Mouse (Mus musculus) adrenal gland, adult (tissue): ENCODE results near the gene Gad1.
A peak's percentile ranks its signal among the peaks of the same experiment; 100 is the strongest.

ENCODE experiments used
- DNase-seq, 2 experiments: peaks; one replicate each; pipeline ENCODE4 v3.0.0; 2022 to 2023; ENCODE audit warnings: low spot score in 1 of 2; ENCODE audit not compliant: inconsistent age in 2 of 2

Gad1 gene

DNA sequence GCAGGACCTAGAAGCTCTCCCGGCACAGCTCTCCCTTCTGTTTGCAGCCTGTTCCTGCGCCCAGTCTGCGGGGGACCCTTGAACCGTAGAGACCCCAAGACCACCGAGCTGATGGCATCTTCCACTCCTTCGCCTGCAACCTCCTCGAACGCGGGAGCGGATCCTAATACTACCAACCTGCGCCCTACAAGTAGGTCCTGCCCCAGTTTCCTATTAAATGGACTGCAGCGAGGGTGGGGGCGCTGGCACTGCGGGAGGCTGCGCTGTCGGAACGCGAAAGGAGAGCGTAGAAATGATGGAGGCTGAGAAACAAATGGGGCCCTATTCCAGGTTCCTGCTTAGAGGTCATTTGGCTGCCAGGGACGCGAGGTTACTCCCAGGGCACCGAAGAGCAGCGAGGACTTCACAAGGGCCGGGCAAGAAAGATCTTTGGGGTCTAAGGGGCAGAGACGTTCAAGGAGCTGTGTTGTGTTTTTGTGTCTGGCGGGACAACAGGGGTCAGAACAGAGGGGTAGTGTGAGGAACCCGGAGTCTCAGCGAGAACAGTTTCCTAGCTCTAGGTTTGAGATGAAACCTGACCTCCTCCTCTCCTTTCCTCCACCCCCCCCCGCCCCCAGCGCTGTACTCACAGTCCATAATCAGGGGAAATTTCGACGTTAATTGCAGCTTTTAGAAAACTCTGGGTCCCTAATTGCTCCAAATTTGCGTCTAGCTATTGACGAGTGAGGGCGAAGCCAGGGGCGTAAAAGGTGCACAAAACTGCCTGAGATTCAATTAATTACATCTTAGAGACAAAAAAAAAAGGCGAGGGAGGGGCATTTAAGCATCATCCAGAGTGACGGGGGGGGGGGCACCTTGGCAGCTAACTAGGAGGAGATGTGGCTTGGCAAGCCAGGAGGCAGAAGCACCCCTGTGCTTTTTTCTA is 11.1 kb downstream of the Gad1 start:
- peak in 1 of 2 experiments; percentile 54 for DNase-seq

DNA sequence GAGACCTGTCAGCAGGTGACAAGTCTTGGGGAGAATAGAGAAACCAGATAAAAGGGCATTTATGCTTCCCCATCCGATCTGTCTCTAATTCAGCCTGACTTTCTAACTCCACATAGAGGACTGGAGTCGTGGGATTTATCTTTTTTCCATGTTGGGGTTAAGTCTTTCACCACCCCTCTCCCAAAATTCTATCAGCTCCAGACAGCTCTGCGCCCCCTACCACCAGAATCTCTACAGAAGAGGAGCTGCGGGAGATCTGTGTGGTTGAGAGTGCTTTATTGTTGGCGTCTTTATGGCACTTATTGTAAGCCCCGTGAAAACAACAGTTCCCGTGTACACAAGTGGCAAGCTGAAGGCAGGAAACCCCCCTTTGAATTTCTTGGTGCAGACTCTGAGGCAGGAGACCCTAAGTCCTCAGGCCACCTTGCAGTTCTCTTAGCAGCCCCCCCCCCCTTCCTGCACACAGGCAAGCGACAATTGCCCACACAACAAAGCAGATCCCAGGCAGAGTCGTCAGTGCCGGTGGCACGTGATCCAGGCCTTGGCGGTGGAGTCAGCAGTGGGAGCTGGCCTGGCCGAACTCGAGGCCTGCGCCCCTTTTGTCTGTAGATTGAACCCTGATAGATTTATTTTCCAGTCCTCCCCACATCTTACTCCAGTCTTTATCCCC is 11.9 kb downstream of the Gad1 start:
- DNase-seq: no peak

DNA sequence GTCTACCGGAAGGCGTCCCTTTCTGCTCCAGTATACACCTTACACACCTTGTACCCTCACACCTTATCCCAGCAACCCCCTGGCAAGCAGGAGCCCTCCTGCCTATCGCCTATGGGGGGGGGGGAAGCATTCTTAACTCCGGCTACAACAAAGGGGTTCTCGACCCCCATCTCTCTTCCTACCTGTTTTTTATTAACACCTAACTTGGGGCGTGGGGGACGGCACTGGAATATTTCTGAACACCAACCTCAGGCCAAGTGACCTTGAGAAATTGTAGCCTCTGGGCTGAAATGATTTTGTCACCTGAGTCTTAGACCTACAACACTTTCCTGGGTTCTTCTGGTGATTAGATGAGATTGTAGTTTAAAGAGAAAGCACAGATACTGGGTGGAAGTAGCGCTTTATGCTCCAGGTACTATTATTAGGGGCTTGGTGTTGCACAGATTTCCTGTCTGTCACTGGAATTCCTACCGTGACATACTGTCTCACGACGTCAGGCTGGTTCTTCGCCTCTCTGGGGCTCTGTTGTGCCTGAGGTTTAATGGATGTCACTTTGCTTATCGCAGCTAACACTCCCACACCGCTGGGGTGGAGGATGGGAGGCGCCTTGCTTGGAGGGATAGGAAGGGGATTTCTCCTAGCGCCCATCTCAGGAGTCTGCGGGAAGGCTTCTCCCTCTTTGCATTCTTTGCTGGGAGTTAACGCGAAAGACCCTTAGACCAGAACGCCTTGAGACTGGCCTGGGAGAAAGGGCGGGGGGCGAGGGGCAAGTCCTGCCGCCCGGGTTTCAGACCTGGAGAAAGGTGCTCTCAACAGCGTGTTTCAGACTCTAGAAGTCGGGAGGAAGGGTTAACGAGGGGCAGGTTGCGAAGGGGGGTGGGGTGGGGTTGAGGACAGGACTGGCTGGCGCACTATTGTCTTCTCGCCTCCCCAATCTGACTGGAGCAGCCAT is 13.1 kb downstream of the Gad1 start:
- DNase-seq: peak in 1 of 2 experiments; percentile 25

DNA sequence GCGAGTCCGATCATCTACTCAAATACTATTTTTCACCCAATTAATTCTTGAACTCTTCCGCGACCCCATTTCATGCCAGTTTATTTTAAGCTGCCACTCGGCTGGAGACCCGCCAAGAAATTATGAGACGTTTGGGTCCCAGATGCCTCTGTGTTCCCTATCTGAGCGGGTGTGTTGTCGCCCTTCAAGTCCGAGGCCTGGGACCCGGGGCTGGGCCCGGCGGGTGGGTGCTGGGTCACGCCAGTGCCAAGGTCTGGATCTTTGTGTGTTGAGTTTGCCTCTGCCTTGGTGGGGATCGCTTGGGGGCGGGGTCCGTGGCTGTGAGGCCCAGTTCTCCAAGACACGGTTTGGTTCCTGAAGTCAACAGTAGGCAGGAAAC is 13.7 kb downstream of the Gad1 start:
- DNase-seq: peak in 1 of 2 experiments; percentile 45

DNA sequence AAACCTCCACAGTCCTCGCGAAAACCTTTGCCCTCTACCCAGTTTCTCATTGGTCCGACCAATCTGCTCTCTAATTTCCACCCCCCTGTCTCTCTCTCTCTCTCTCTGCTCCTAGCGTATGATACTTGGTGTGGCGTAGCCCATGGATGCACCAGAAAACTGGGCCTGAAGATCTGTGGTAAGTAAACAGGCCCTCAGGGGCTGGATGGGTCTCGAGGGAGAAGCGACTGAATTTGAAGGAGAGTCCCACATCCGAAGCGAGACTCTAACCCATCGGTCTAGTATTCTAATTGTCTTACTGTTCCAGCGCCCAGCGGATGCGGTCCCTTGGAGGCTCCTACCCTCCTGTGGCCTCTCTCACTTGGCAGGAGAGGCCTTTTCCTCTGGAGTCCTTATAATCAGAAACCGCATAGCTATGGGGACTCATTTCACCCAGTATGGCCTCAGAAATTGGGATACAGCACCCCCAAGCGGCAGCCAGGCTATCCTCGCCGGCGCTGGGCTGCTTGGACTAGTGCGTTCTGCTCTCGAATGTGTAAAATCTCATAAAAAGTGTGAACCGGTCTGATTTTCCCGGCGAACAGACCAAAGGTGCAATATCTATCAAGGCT is 14.3 kb downstream of the Gad1 start:
- DNase-seq: peak; percentile 65 to 89

DNA sequence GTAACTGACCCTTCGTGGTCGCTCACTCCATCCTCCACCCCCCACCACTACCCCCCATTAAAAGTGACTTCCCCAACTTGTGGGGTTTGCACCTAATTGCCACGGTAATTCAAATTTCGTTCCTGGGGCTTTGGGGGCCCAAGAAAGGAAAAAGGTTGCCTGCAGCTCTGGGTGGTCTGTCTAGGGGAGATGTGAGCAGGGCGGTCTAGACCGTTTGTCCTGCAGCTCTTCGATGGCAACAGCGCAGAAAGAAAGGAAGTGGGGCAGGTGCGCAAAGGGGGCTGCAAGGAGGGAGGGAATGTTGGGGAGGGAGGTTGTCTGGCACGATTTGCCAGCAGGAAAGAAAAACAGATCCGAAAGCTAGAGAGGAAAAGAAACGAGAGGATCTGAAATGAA is 14.8 kb downstream of the Gad1 start:
- peak in 1 of 2 experiments; percentile 32 for DNase-seq

DNA sequence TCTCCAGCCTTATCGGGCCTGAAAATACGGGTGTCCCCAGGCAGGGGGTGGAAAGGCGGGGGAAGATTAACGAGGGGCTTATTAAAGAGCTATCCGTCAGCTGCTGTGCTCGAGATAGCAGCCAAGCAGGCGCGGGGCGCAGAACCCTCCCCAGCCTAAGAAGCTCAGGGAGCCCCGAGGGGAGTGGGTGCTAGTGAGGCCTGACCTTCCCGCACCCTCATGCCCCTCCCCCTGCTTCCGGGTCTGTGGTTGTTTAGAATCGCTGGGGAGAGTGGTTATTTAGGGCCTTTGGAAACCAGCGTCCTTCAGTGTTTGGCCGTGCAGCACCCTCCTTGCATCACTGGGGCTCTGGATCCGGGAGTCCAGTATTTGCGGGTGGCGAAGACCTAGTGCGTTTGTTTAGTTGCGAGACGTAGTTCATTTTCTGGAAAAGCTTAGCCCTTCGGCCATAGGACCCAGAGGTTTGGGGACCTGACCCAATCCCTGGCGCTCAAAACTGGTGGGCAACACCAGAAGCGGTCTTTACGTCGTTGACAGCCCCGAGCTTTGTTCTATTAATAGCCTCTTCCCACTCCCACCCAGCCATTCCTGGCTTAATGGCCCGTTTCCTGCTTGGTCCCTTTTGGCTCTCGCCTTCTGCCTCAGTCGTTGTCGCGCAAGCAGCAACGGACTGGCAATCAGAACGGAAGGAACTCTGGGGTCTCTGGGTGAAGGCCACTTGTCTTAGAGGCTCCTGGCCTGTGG is 15.5 kb downstream of the Gad1 start:
- peak; percentile 24 to 76 for DNase-seq

DNA sequence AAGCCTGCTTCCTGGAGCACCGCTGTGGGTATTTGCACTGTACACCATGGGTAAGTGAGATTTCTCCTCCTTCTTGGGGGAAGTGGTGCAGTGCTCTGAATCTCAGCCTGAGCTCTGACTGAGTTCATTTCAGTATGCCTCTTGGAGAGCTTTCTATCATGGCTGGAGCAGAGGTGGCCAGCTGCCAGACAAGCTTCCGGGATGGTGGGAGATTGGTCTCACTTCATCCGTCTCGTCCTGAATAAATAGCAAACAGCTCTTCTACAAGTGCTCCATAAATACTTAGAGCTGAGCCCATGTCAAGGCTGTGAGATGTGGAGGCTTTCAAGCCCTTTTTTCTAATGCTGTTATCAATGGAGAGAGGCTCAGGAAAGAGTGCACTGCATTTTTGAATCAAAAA is 18.8 kb downstream of the Gad1 start:
- DNase-seq: no peak

DNA sequence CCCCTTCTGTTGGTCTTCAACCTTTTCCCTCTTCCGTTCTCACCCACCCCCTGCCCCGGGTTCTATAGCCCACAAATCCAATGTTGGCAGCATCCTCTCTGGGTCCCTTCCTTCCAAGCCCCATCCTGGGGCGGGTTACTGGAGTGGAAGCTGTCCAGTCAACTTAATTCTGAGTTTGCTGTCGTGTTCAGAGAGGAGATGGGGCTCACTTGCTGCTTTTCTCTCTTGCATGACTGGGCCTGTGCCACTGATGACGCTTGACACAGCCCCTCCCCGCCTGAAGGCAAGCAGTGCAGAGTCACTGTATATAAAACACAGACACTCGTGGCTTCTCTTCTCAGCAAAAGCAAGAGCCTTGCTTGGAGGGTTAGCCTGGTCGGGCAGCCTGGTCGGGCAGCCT is 19.4 kb downstream of the Gad1 start:
- no peak for DNase-seq

DNA sequence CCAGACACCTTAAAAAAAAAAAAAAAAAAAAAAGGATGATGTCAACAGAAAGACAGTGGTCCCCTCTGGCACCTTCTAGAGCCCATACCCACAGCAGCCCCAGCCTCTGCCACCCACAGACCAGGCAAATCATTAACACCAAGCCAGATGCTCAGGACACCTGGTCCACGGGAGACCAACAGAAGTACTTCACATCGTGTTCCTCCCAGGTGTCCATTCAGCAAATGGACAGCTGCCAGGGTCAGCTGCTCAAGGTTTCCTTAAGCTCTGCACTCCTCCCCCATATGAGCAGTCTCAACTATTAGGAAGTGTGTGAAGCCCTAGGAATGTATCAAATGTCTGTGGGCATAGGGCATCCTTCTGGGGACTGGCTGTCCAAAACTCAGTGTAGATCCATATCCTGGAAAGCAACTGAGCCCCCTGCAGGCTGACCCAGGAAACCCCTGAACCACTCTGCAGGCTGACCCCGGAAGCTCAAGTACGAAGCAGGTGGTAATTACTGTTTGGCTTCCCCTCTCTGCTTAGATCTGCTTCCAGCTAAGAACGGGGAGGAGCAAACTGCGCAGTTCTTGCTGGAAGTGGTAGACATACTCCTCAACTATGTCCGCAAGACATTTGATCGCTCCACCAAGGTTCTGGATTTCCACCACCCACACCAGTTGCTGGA is 20.8 kb downstream of the Gad1 start:
- DNase-seq: no peak

DNA sequence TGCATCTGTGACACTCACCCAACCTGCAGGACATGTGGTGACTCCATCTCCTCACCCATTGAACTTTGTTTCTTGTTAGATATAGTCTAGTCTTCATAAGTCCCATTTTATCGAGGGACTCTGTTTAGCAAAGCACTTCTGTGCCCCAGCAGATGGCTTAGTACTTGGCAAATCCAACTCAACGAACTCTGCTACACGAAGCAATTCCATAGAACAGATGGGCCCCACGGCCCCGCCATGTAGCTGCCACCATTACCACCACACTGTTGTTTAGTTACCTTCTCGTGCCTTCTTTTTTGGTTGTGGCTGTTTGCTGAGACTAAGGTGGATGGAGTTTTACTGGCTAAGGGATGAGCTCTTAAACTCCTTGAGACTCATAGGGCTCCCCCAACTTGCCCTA is 35.3 kb downstream of the Gad1 start:
- no peak for DNase-seq

DNA sequence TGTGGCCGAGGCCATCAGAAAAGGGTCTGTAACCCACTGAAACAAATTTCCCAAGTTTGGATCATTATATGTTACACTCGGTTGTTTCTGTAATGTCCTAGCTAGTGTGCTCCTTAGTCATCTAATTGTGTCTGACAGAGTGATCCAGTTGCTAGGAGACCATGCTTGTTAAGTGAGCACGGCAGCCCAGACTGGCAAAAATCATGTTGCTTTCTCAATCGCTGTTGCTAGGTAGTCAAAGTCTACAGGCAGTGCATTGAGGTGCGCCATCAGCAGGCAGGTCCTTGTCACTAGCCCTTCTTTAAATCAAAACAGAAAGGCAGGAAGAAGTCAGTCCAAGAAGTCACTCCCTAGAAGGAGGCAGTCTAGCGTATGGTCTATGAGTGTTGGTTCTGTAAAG is 39.6 kb downstream of the Gad1 start:
- DNase-seq: peak in 1 of 2 experiments; percentile 39

DNA sequence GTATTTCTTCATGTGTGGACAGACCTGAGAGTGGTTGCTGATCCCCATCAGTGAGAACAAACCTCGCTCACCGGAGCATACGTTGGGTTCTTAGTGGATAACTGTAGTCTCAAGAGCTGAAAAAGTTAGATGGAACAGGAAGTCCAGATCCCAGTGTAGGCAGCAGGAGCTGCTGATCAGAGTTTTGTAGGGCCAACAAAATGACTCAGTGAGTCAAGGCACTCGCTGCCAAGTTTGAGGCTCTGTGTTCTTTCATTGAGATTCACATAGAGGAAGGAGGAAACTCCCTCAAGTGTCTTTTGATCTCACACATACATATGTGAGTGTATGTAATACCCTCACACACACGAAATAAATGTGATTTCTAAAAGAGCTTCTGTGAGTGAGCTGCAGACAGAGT is 40.8 kb downstream of the Gad1 start:
- DNase-seq: no peak

DNA sequence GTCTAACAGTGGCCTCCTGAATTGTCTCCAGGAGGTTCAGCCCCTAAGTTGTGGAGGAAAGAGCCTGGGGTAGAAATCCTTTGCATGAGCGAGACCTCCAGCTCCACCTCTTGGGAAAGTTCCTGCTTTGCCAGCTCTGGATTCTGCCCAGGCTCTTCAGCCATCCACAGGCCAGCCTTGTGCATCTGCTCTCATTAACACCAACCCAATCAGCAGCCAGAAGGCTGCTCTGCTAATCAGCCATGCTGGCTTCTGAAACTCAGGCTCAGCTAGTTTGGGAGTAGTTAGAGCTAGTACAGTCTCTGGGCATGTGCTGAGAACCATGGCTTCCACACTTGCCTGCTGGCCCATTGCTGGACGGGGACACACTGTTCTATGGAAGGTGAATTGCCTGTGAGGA is 43.0 kb downstream of the Gad1 start:
- no peak for DNase-seq

DNA sequence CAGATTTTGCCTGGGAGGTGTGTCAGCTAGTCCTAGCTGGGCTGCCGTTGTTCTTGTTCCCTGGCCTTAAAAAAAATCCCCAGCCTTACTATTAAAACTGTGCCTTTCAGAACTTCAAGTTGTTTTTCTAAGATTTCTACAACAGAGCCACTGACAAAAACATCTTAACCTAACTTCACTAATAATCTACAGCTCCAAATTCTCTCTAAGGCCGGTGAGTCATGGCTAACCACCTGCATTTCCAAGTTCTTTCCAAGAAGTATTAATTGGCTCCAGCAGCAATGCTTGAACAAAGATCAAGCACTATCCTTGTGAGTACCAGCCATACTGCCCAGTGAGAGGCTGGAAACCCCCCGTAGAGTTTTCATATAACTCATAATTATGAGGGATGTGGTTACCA is 56.9 kb downstream of the Gad1 start:
- DNase-seq: no peak

DNA sequence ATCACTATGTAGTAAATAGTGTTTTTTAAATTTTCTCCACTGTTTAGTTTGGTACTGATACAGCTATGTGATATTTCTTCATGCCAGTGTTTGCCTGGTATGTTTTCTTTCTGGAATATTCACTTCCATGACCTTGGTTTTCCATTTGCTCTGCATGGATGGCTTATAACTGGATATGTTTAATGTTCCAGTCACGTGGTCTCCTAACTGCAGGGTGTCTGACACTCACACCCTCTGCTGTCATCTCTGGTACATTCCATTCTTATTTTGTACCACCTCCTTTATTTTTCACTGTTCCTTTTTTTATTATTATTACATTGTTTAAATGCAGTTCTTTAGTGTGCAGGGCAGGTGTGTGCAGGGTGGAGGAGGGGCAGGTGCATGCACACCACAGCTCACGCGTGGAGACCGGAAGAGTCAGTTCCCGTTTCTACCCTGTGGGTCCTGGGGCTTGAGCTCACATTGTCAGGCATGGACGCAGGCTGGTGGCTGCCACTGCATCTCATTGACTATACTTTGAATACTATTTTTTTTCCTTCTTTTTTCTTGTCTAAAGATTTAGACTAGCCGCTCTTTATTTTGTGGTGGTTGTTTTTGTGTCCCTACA is 62.0 kb downstream of the Gad1 start:
- no peak for DNase-seq

DNA sequence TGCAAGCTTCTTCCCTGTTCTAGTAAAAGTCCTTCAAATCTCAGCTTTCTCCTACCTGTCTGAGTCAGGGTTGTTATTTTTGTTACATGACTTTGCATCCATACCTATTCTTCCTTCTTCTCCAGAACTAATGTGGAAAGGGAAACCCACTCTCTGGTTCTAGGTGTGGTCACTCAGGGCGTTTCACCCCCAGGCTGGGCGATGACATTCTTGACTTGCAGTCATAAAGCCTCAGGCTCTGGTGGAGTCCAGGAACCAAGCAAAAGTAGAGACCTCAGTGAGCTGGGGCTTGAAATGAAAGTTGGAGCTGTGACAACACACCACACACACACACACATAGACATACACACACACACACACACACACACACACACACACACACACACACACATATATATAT is 63.2 kb downstream of the Gad1 start:
- DNase-seq: no peak

DNA sequence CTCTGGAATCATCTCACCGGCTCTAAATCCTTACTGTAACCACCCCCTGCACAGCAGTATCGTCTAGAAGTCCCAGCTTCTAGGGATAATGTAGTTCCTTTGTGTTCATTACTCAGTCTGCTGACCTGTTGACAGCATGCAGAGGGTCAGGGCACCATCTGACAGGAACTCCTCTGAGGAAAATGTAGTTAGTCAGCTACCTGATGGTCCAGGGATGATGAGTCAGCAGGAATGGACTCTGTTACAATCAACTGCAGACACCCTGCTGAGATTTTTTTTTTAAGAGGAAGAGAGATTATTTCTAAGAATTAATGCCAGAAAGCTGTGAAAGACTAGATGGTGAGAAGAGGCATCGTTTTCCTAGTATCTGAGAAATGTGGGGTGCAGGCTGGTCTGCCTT is 63.7 kb downstream of the Gad1 start:
- no peak for DNase-seq

DNA sequence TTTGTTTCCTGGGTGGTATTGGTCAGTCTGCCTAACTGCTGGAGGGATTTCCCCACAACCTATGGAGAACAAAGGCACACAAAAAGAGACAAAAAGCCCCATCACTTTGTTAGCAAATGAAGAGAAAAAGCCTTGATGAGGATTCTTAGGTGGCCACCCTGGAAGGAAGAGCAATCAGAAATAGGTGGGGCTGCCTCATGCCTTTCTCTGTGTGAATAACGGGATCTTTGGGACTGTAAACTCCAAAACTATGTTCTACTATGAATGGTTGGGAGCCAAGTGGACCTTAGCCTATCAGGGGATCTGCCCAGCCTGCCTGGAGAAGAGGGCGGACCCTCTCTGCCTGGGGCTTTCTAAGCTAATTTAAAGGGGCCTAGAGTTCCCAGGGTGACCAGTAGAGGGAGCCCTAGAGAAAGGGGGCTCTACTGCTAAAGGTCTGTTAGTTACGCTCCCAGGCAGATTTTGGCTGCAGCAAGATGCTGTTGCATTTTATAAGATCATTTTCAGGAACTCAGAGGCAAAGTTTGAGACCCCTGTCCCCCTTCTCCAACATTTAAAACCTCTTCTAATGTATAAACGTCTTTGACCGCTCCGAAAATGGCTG is 66.5 kb downstream of the Gad1 start:
- DNase-seq: no peak
